Mouse (Mus musculus) kidney, adult 18-20 months (tissue): ENCODE measurements around the gene Vsig10.

Experiments used
- DNase-seq: peaks from one replicate; pipeline ENCODE4 v3.0.0; 2021

Gene Vsig10

GRCm38 (mm10) chr5:117388296-117388751 lies 69.4 kb downstream of the Vsig10 start:
- peak; percentile 37 for DNase-seq

- peak; percentile 95 for DNase-seq
Observed at GRCm38 (mm10) chr5:117388877-117389276, 70.0 kb downstream of the Vsig10 start, which contains the start of gene Rfc5. Gene Rfc5 (minus strand): TSS chr5:117389047.

- DNase-seq = no peak
Observed at GRCm38 (mm10) chr5:117390895-117391294, 72.0 kb downstream of the Vsig10 start.

- DNase-seq = no peak
Observed at GRCm38 (mm10) chr5:117395834-117396233, 77.0 kb downstream of the Vsig10 start.

- no peak for DNase-seq
Observed at GRCm38 (mm10) chr5:117396596-117397014, 77.7 kb downstream of the Vsig10 start.

GRCm38 (mm10) chr5:117397371-117397770 lies 78.5 kb downstream of the Vsig10 start:
- DNase-seq = no peak

- DNase-seq = no peak
Observed at GRCm38 (mm10) chr5:117398007-117398550, 79.2 kb downstream of the Vsig10 start.

GRCm38 (mm10) chr5:117399281-117399680 lies 80.4 kb downstream of the Vsig10 start:
- no peak for DNase-seq

GRCm38 (mm10) chr5:117403609-117404008 lies 84.7 kb downstream of the Vsig10 start:
- DNase-seq = no peak
